Mouse (Mus musculus) left cerebral cortex, adult 11 months (tissue): ENCODE measurements around the gene Camsap2.

Source experiments
- DNase-seq: peaks from one replicate; pipeline ENCODE4 v3.0.0; 2022; ENCODE audit warnings: low spot score

The Camsap2 gene

DNA sequence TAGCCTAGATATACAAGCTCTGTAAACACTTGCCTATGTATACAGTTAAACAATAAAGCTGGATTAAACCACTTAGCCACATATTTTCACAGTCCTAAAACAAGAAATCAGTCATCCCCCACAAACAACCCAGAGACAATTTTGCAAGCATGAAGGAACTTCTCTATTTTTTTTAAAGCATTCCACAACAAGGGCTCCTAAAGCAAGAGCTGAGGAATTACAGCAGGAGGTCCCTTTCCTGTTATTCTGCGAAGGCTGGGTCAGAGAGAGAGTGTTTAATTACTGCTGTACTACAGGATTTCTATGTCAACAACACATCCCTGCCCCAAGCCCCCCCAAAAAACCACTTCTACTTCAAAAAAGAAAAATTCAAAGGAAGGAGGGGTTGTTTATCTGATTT lies 1.6 kb downstream of the Camsap2 start:
- DNase-seq = no peak

DNA sequence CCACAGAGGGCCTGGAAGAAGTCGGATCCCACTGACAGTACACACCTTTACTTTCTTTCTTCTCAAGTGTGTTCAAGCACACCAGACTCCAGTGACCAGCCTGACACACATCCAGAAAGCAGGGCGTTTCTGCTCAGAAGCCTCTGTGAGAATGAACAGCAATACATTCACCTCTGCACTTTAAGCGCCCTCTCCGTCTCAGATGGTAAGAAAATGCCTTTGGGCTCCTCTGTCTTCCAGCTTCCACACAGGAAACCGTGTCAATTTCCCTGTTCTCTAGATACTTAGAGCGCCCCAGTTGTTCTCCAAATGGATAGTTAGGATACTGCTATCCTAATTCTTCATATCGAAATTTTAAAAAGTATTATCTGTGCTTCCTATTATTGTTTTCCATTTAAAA lies 2.2 kb downstream of the Camsap2 start:
- no peak for DNase-seq

- no peak for DNase-seq
Measured at GRCm38 (mm10) chr1:136340541-136340940, 5.4 kb downstream of the Camsap2 start.

- no peak for DNase-seq
Measured at GRCm38 (mm10) chr1:136334743-136335142, 11.2 kb downstream of the Camsap2 start.

- no peak for DNase-seq
Measured at GRCm38 (mm10) chr1:136333512-136333911, 12.4 kb downstream of the Camsap2 start.

DNA sequence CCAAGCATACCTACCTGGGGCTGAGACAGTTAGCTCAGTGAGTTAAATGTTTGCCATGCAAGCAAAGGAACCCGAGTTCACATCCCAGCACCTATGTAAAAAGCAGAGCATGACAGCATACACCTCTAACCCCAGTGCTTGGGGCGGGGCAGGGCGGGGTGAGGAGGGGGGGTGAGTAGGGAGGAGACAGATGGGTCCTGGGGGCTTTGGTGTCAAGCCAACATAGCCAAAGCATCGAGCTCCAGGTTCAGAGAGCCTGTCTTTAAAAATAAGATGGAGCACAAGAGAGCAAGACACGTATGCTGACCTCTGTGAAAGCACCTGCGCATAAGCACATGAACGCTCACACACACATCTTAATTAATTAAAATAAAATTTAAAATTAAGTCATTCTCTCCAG lies 12.8 kb downstream of the Camsap2 start:
- no peak for DNase-seq

DNA sequence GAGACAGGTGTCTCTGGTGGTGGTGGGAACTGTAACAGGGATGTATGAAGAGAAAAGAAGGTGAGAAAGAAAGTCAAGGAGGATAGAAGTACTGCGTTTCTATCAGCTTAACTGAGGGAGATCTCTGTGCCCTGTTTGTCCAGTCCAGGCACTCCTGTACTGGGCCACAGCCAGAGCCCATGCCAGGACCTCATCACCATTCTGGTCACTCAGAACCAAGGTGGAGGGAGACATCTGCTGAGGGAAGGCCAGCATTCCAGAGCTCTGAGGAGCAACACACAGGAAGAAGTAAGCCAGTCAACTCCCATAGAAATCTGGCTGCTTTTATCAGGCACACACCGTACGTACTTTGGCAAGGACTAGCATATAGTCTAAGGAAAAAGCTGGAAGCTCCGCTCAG lies 14.1 kb downstream of the Camsap2 start:
- no peak for DNase-seq

- no peak for DNase-seq
Measured at GRCm38 (mm10) chr1:136329426-136329825, 16.5 kb downstream of the Camsap2 start.

- DNase-seq = no peak
Measured at GRCm38 (mm10) chr1:136328640-136329039, 17.3 kb downstream of the Camsap2 start.

DNA sequence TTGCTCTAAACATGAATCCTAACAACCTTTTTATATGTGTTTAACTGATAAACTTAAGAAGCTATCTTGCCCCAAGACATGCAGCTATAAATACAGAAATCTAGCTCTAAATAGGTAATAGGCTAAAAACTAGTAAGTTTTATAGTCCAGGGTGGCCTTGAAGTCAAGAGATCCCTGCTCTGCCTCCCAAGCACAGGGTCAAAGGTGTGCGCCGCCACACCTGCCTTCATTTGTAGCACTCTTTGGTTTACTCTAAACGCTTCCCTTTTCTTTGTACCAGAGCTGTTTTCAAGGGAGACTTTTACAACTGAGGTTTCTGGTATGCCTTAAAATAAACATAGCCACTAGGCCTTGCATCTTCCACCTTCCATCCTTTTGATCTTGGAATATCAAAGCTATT lies 18.3 kb downstream of the Camsap2 start:
- DNase-seq = no peak

DNA sequence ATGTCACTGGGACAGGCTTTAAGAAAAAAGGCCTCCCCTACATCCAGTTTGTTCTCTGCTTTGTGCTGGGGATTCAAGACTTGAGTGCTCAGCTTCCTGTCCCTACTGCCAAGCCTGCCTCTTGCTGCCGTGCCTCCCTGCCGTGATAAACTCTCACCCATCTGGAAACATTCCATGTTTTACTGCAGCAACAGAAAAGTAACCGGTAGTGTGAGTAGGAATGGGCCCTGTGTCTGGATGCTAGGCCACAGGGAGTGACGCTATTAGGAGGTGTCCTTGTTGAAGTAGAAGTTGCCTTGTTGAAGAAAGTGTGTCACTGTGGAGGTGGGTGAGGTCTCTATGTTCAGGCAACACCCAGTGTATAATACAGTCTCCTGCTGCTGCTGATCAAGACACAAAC lies 20.0 kb downstream of the Camsap2 start:
- DNase-seq = no peak

DNA sequence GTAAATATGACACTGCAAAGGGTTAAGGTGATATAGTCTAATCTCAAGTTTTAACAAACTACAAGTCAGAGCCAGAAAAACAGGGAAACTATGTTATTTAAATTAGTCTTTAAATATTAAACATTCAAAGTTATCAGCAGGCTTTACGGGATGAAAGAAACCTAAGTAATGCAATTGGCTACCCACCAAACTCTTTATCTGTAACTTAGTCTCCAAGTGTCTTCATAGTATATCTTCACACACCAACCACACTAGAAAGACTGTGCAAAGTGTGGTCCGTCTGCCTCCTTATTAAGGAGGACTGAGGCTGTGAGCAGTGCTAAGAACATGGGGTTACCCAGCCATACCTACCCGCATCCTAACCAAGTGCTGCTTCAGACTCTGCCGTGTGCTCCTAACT lies 23.6 kb downstream of the Camsap2 start:
- no peak for DNase-seq

DNA sequence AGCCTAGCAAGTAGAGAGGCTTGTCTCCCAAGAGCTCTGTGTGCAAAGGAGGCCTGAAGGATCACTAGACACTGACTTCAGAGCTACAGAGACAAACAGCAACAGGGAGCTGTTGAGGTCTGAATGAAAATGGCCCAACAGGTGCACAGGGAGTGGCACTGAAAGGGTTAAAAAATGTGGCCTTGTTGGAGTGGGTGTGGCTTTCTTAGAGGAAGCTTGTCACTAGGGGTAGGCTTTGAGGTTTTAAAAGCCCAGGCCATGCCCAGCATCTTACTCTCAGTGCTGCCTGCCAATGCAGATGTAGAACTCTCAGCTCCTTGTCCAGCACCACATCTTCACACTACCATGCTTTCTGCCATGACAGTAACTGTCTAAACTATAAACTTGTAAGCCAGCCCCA lies 29.6 kb downstream of the Camsap2 start:
- no peak for DNase-seq

GRCm38 (mm10) chr1:136309193-136309592 lies 36.7 kb downstream of the Camsap2 start:
- no peak for DNase-seq

DNA sequence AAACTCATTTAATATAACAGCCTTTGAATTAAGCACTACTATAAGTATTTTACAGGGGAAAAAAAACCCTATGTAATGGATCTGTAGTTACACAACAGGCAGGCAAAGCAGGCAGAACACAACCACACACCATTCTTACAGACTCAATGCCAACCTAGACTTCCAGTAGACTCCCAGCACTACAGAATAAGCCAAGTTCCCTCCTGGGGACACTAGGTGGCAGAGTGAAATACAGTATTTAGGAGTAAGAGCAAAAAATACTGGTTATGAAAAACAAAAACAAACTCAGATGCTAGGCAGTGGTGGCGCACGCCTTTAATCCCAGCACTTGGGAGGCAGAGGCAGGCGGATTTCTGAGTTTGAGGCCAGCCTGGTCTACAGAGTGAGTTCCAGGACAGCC lies 39.5 kb downstream of the Camsap2 start:
- no peak for DNase-seq

- DNase-seq = no peak
Measured at GRCm38 (mm10) chr1:136293961-136294360, 51.9 kb downstream of the Camsap2 start.

DNA sequence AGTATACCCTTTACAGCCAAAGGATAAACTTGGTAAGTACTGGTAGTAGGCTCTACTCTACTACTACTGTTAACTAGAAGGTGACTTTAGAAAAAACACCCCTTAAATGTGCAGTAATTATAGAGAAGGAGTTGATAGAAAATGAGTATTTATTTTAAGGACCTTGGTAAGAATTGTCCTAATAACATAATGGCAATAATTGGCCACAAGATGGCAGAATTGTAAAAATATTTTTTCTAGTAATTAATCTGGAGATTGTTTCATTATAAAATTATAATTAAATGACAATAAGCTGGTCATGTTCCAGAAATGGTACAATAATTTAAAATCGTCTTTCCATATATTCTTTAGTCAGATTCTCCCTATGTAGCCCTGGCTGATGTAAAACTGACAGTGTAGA lies 56.1 kb downstream of the Camsap2 start:
- no peak for DNase-seq

DNA sequence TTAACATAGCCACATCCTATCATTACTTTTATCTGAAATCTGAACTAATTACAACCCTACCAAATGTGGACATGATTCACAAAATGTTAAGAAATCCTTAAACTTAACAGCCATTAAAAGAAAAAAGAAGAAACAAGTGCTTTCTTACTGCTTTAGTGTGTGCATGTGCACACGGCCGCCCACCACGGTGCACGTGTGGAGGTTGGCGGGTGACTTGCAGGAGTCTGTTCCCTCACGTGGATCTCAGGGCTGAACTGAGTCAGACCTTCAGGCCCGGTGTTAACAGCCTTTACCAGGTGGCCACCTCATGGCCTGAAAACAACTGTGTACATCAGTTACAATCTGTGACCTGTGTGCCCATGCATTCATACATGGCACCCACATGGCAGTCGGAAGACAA lies 68.5 kb downstream of the Camsap2 start:
- no peak for DNase-seq

- no peak for DNase-seq
Measured at GRCm38 (mm10) chr1:136268224-136268623, 77.7 kb downstream of the Camsap2 start.

DNA sequence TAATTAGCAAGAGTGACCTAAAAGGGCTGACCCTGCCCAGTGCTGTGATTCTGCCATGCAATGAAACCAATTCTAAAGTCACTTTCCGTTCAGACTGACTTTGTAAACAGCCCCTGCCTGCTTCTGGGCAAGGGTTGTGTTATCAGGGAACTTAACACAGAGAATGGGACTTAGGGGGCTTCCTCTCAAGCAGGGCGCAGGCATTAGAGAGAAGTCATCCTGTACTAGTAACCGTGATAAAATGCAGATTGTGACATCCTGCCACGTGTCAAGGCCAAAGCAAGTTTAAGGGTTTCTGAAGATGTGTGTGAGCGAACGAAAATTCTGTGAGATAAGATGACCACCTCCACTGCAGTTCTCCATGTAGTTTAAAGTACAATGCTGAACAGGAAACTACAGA lies 79.8 kb downstream of the Camsap2 start:
- no peak for DNase-seq

DNA sequence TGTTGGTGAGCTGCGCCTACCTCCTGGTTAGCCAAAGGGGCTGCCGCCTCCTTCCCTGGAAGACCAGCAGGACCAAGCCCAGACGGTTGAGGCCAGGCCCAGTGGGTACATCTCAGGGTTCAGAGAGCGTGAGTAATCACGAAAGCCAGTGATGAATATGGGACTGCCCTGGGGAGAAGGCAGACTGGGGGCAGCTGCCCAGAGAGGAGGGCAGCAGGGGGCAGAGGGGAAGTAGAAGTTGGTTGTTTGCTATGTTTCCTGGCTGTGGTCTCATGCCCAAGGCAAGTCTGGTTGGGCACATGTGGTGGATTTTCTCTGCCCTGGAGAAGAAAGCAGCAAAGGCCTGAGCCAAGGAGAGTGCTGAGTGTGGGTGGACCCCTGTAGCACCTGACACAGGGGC lies 82.5 kb downstream of the Camsap2 start:
- no peak for DNase-seq

GRCm38 (mm10) chr1:136260635-136261238 lies 85.2 kb downstream of the Camsap2 start, which contains the start of gene Gpr25:
Gene Gpr25, minus strand, starts transcription at chr1:136260873.
- no peak for DNase-seq

- DNase-seq = peak; percentile 54
Measured at GRCm38 (mm10) chr1:136259893-136260634, 85.8 kb downstream of the Camsap2 start.

- DNase-seq = no peak
Measured at GRCm38 (mm10) chr1:136259543-136259892, 86.4 kb downstream of the Camsap2 start.
